Mouse (Mus musculus): ENCODE measurements around the gene Olfr224. TPM values are rescaled to one million over a fixed set of nuclear protein-coding genes. Genes with fewer than 3 reads are reported as not detected.
"Not testable (repeated sequence)": the region's sequence is repeated elsewhere in the genome, so short reads cannot be mapped to it uniquely, and the experiment has no call there.

Olfr224 gene
- polyA plus RNA-seq, 1 experiment, result not detected

- Histone ChIP-seq H3K27ac (ENCODE audit: insufficient read depth, low read depth, low read length) (no peak overlapping the region), H3K4me1 (ENCODE audit: control insufficient read depth, insufficient read depth, low read length) (no peaks in the 10 kb centered on the region), H3K4me3 (ENCODE audit: insufficient read depth, low read length) (no peak overlapping the region)
- TF ChIP-seq CTCF (IDR thresholded peaks at IDR 0.05; ENCODE audit: low read depth, low read length), result no peak
- TF ChIP-seq POLR2A (IDR thresholded peaks at IDR 0.05; ENCODE audit: borderline replicate concordance, low read depth, low read length), result no peak
These were observed 32.6 kb upstream of the Olfr224 start for GRCm38 (mm10) chr11:58602800-58603560.

DNA sequence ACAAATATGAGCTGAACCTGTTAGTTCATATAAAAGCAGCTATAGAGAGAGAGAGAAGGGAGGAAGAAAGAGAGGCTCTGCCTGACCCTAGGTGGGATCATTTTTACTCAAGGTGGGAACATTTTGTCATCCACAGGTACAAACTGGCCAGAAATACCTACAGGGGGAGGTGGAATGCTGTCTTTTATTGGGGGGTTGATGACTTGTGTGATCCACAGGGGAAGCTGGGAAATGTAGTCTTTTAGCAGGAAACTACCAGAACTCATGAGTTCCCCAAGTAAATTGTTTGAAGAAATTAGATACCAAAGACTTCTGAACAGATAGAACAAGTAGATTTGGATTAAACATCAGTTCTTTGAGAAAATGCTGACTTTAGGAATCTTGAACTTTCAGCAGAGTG, 31.7 kb upstream of the Olfr224 start:
- TF ChIP-seq POLR2A (IDR thresholded peaks at IDR 0.05; ENCODE audit: borderline replicate concordance, low read depth, low read length) (no peak), CTCF (IDR thresholded peaks at IDR 0.05; ENCODE audit: low read depth, low read length) (no peak)

DNA sequence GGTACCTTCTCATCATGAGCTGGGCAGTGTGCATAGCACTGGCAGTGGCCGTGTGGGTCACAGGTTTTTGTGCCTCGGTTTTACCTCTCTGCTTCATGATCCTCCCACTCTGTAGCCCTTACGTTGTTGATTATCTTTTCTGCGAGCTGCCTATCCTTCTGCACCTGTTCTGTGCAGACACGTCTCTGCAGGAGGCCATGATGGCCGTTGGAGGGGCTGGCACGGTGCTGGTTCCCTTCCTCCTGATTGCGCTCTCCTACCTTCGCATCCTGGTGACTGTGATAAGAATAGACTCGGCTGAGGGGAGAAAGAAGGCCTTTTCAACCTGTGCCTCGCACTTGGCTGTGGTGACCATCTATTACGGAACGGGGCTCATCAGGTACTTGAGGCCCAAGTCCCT, 27.5 kb upstream of the Olfr224 start:
- Histone ChIP-seq H3K27ac (ENCODE audit: insufficient read depth, low read depth, low read length) (no peak overlapping the region), H3K4me3 (ENCODE audit: insufficient read depth, low read length) (no peak overlapping the region), H3K4me1 (ENCODE audit: control insufficient read depth, insufficient read depth, low read length) (no peaks in the 10 kb centered on the region)
- no peak for TF ChIP-seq CTCF (IDR thresholded peaks at IDR 0.05; ENCODE audit: low read depth, low read length)
- TF ChIP-seq POLR2A (IDR thresholded peaks at IDR 0.05; ENCODE audit: borderline replicate concordance, low read depth, low read length), result no peak

More for the DNA sequence above, 31.7 kb upstream of the Olfr224 start:
- H3K27ac ChIP-seq (ENCODE audit: insufficient read depth, low read depth, low read length), result no peak overlapping the region
- no peaks in the 10 kb centered on the region for H3K4me1 ChIP-seq (ENCODE audit: control insufficient read depth, insufficient read depth, low read length)
- no peak overlapping the region for H3K4me3 ChIP-seq (ENCODE audit: insufficient read depth, low read length)

DNA sequence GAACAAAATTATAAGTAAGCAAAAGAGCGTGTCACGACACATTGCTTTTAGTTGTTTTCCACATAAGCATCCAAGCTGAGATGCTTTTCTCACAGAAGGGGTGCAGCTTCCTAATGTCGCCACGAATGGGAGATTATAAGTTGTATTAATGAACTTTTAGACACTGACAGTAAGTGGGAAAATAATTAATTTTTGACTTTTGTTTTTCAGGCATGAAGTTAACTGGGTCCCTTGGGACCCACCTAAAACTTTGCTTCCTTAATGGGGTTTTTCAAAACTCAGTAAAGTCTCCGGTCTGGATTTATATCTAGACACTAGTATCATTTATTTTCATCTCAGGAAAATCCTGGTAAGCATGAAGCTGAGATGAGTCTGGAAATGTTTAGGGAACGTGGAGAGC, 24.5 kb upstream of the Olfr224 start, which contains the start of gene Olfr324:
Gene Olfr324, plus strand, starts transcription at position 301 of the 400 bp plus-strand sequence.
- Histone ChIP-seq H3K4me1 (ENCODE audit: control insufficient read depth, insufficient read depth, low read length) (no peaks in the 10 kb centered on the region), H3K4me3 (ENCODE audit: insufficient read depth, low read length) (no peak within 1 kb of the TSS), H3K27ac (ENCODE audit: insufficient read depth, low read depth, low read length) (no peak within 1 kb of the TSS)
- no peak for TF ChIP-seq POLR2A (IDR thresholded peaks at IDR 0.05; ENCODE audit: borderline replicate concordance, low read depth, low read length)
- no peak for TF ChIP-seq CTCF (IDR thresholded peaks at IDR 0.05; ENCODE audit: low read depth, low read length)

DNA sequence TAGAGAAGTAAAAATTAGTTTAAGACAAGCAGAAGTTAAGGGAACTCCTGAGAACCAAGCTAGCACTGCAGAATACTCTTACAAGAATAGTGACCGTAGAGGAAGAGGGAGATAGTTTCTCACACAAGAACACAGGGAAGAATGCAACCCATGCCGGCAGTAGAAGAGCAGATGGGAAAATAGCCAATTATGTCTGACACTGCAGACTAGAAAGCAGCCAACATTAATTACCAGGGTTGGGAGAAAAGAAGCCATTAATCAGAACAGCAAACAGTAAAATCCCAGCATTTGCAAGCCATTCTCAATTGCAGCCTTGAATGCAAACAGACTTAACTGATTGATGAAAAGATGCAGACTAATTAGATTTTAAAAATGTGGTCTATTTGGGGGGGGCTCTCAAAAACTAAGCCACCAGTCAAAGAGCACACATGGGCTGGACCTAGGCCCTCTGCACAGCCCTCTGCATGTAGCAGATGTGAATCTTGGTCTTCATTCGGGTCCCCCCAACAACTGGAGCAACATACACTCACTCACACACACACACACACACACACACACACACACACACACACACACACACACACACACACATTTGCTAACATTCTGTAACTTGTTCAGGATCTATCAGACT, 18.4 kb upstream of the Olfr224 start:
- no peaks in the 10 kb centered on the region for H3K4me1 ChIP-seq (ENCODE audit: control insufficient read depth, insufficient read depth, low read length)
- no peak for TF ChIP-seq POLR2A (IDR thresholded peaks at IDR 0.05; ENCODE audit: borderline replicate concordance, low read depth, low read length)
- H3K27ac ChIP-seq (ENCODE audit: insufficient read depth, low read depth, low read length), result no peak overlapping the region
- H3K4me3 ChIP-seq (ENCODE audit: insufficient read depth, low read length), result no peak overlapping the region

DNA sequence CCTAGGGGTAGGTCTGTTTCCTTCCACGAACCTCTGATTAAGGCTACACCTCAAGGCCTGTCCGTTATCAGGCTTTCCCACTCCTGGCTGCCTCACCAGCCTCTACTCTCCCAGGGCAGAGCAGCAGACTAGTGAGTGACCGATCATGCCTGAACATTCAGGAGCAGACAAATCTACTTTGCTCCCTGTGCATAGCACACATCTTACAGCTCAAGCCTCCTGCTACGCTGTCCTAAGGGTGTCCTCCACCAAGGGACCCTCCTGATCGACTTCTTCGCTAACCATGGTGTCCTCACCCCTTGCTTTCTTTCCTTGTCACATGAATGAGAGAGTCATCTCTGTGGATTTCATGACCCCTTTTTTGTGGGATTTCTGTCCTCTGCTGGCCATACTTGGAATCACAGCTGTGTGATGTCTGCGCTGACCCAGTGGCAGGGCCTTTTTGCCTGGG, 17.6 kb upstream of the Olfr224 start:
- no peak overlapping the region for H3K27ac ChIP-seq (ENCODE audit: insufficient read depth, low read depth, low read length)
- H3K4me3 ChIP-seq (ENCODE audit: insufficient read depth, low read length), result no peak overlapping the region
- no peak for TF ChIP-seq POLR2A (IDR thresholded peaks at IDR 0.05; ENCODE audit: borderline replicate concordance, low read depth, low read length)
- TF ChIP-seq CTCF (IDR thresholded peaks at IDR 0.05; ENCODE audit: low read depth, low read length), result peak; percentile 49; the same call in 1 of the 2 replicates
- H3K4me1 ChIP-seq (ENCODE audit: control insufficient read depth, insufficient read depth, low read length), result no peaks in the 10 kb centered on the region

GRCm38 (mm10) chr11:58578636-58579035, 8.3 kb upstream of the Olfr224 start:
- TF ChIP-seq POLR2A (IDR thresholded peaks at IDR 0.05; ENCODE audit: borderline replicate concordance, low read depth, low read length) (no peak), CTCF (IDR thresholded peaks at IDR 0.05; ENCODE audit: low read depth, low read length) (no peak)
- Histone ChIP-seq H3K27ac (ENCODE audit: insufficient read depth, low read depth, low read length) (no peak overlapping the region), H3K4me1 (ENCODE audit: control insufficient read depth, insufficient read depth, low read length) (no peaks in the 10 kb centered on the region), H3K4me3 (ENCODE audit: insufficient read depth, low read length) (no peak overlapping the region)

DNA sequence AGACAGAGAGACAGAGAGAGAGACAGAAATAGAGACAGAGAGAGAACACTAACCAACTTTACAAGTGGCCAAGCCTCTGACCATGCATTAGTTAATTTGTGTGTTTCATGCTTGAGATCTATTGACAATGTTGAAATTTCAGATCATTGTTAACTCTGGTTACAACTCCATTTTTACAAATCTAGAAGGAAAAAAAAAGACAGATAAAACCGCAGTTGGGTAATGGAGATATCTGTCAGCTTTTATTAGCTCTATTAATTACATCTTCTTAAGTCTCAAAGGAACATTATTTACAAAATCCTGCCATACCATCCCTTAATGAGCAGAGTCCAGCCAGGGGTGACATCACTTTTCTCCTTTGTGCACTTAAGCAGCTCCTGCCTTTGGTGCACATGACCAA, 7.1 kb upstream of the Olfr224 start, which contains the start of gene Olfr325:
Gene Olfr325, plus strand, starts transcription at position 301 of the 400 bp plus-strand sequence.
- TF ChIP-seq CTCF (IDR thresholded peaks at IDR 0.05; ENCODE audit: low read depth, low read length), result no peak
- no peak for TF ChIP-seq POLR2A (IDR thresholded peaks at IDR 0.05; ENCODE audit: borderline replicate concordance, low read depth, low read length)
- H3K4me3 ChIP-seq (ENCODE audit: insufficient read depth, low read length), result no peak within 1 kb of the TSS
- no peak within 1 kb of the TSS for H3K27ac ChIP-seq (ENCODE audit: insufficient read depth, low read depth, low read length)
- no peaks in the 10 kb centered on the region for H3K4me1 ChIP-seq (ENCODE audit: control insufficient read depth, insufficient read depth, low read length)

DNA sequence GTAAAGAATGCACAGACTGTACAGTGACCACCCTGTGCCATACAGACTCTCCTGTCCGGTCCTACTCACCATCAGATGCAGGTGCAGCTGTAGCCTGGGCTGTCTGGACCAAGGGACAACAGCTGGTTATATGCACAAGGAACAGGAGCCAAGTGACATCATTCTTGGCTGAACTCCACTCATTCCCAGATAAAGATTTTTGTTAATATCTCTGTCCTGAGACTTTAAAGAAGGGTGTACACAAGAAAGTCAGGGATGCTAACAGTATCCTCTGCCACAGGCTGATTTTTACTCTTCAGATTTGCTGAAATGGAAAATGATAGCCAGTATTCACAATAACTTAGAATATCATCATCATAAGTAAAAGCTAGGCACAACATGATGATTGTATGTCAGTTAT, 14.8 kb downstream of the Olfr224 start, which contains the start of gene Olfr328:
Gene Olfr328, minus strand, starts transcription at position 101 of the 400 bp plus-strand sequence.
- H3K27ac ChIP-seq (ENCODE audit: insufficient read depth, low read depth, low read length), result no peak within 1 kb of the TSS
- TF ChIP-seq CTCF (IDR thresholded peaks at IDR 0.05; ENCODE audit: low read depth, low read length) (no peak), POLR2A (IDR thresholded peaks at IDR 0.05; ENCODE audit: borderline replicate concordance, low read depth, low read length) (no peak)

GRCm38 (mm10) chr11:58546322-58546721, 24.0 kb downstream of the Olfr224 start, which contains the start of gene Olfr329-ps:
Gene Olfr329-ps (minus strand): TSS chr11:58546422.
- Histone ChIP-seq H3K4me1 (ENCODE audit: control insufficient read depth, insufficient read depth, low read length) (no peaks in the 10 kb centered on the region), H3K27ac (ENCODE audit: insufficient read depth, low read depth, low read length) (no peak within 1 kb of the TSS)
- TF ChIP-seq CTCF (IDR thresholded peaks at IDR 0.05; ENCODE audit: low read depth, low read length) (no peak), POLR2A (IDR thresholded peaks at IDR 0.05; ENCODE audit: borderline replicate concordance, low read depth, low read length) (no peak)

More for the DNA sequence above, 14.8 kb downstream of the Olfr224 start, which contains the start of gene Olfr328:
- Histone ChIP-seq H3K4me3 (ENCODE audit: insufficient read depth, low read length) (no peak within 1 kb of the TSS), H3K4me1 (ENCODE audit: control insufficient read depth, insufficient read depth, low read length) (no peaks in the 10 kb centered on the region)

GRCm38 (mm10) chr11:58534736-58535135, 35.6 kb downstream of the Olfr224 start, which contains the start of gene Olfr330:
Gene Olfr330 (minus strand): TSS chr11:58534836.
- not testable (repeated sequence) for H3K27ac ChIP-seq (ENCODE audit: insufficient read depth, low read depth, low read length); H3K4me1 ChIP-seq (ENCODE audit: control insufficient read depth, insufficient read depth, low read length); H3K4me3 ChIP-seq (ENCODE audit: insufficient read depth, low read length)

More at GRCm38 (mm10) chr11:58546322-58546721, 24.0 kb downstream of the Olfr224 start, which contains the start of gene Olfr329-ps:
- H3K4me3 ChIP-seq (ENCODE audit: insufficient read depth, low read length), result no peak within 1 kb of the TSS

GRCm38 (mm10) chr11:58519756-58520155, 50.6 kb downstream of the Olfr224 start:
- H3K4me3 ChIP-seq (ENCODE audit: insufficient read depth, low read length); H3K4me1 ChIP-seq (ENCODE audit: control insufficient read depth, insufficient read depth, low read length); H3K27ac ChIP-seq (ENCODE audit: insufficient read depth, low read depth, low read length): not testable (repeated sequence)

- H3K4me3 ChIP-seq (ENCODE audit: insufficient read depth, low read length); H3K27ac ChIP-seq (ENCODE audit: insufficient read depth, low read depth, low read length); H3K4me1 ChIP-seq (ENCODE audit: control insufficient read depth, insufficient read depth, low read length): not testable (repeated sequence)
These were observed 51.4 kb downstream of the Olfr224 start for GRCm38 (mm10) chr11:58518916-58519315.

Measured in bone marrow macrophage, adult 2 months (primary cell).